In genomic region chr9:13245481-13245880, GRCm38 (mm10) we compare ENCODE assay signal across 8 mouse cellular contexts. TPM values are rescaled to one million over a fixed set of nuclear protein-coding genes. Genes with fewer than 3 reads are reported as not detected.
DNase-seq lines count a peak whose midpoint lies in the region; ATAC-seq and TF ChIP-seq lines count a peak whose summit lies in the region.

TSS of gene Jrkl (minus strand) at chr9:13245829.

- 4% methylated on average over 10 of the region's 10 CpGs for WGBS in heart, embryonic 16.5 days
- 3% methylated on average over 10 of the region's 10 CpGs for WGBS in liver, embryonic 16.5 days (ENCODE audit: insufficient replicate concordance)
- WGBS in stomach, postnatal 0 days = 5% methylated on average over 10 of the region's 10 CpGs

- no peak for TF ChIP-seq EP300 in stomach, postnatal 0 days (optimal IDR thresholded peaks at IDR 0.05)

- peak within 1 kb of the TSS; percentile 80 for H3K4me2 ChIP-seq in heart, embryonic 16.5 days (ENCODE audit: low read depth, low read length)
- peak within 1 kb of the TSS; percentile 86 for H3K4me2 ChIP-seq in liver, embryonic 16.5 days (ENCODE audit: low read depth, low read length)
- peak within 1 kb of the TSS; percentile 48 for H3K4me2 ChIP-seq in stomach, postnatal 0 days (replicated peaks; ENCODE audit: low read depth)

- no peak for TF ChIP-seq CTCF in stomach, postnatal 0 days (IDR thresholded peaks at IDR 0.05; ENCODE audit: low read depth)

- peak; percentile 40; the same call in 1 of the 2 replicates for ATAC-seq in erythroblast, adult 5-6 weeks (replicated peaks; ENCODE audit: low FRiP score, poor library complexity, severe bottlenecking)
- ATAC-seq in heart, embryonic 16.5 days (replicated peaks; ENCODE audit: extremely low read depth, insufficient read depth, low FRiP score) = no peak
- no peak for ATAC-seq in liver, embryonic 16.5 days (ENCODE audit: low read depth)
- no peak; the same call in 1 of the 2 replicates for ATAC-seq in stomach, postnatal 0 days (ENCODE audit: low FRiP score, low TSS enrichment)

- H3K9me3 ChIP-seq in heart, embryonic 16.5 days (replicated peaks; ENCODE audit: control insufficient read depth, low read length) = no peaks in the 10 kb centered on the region
- no peaks in the 10 kb centered on the region for H3K9me3 ChIP-seq in liver, embryonic 16.5 days (replicated peaks; ENCODE audit: control insufficient read depth, low read length)
- no peaks in the 10 kb centered on the region for H3K9me3 ChIP-seq in stomach, postnatal 0 days (ENCODE audit: control insufficient read depth, low read length)

- peak; percentile 61 for DNase-seq in CD4-positive helper T cell, adult 2 months (ENCODE audit: low read depth, low spot score)
- no peak for DNase-seq in adrenal gland, postnatal 4 days (ENCODE audit: low spot score in 2 of 2)
- DNase-seq in kidney, postnatal 25 days = peak; percentile 24 to 52
- peak; percentile 42 for DNase-seq in neural tube, embryonic 10.5 days (ENCODE audit: extremely low spot score, low spot score)
- DNase-seq in stomach, postnatal 0 days (ENCODE audit: low spot score) = peak; percentile 41

- H3K27me3 ChIP-seq in heart, embryonic 16.5 days (ENCODE audit: control insufficient read depth, insufficient read depth, low read length) = no peaks in the 10 kb centered on the region
- no peaks in the 10 kb centered on the region for H3K27me3 ChIP-seq in liver, embryonic 16.5 days (ENCODE audit: control insufficient read depth, insufficient read depth, low read depth, low read length)
- H3K27me3 ChIP-seq in stomach, postnatal 0 days (ENCODE audit: control insufficient read depth, insufficient read depth, low read length) = no peaks in the 10 kb centered on the region

- H3K4me3 ChIP-seq in heart, embryonic 16.5 days (ENCODE audit: low read length) = peak within 1 kb of the TSS; percentile 69
- H3K4me3 ChIP-seq in liver, embryonic 16.5 days (ENCODE audit: low read depth, low read length) = peak within 1 kb of the TSS; percentile 73
- peak within 1 kb of the TSS; percentile 49 for H3K4me3 ChIP-seq in stomach, postnatal 0 days (ENCODE audit: low read depth, low read length)

- peak within 1 kb of the TSS; percentile 77 for H3K9ac ChIP-seq in heart, embryonic 16.5 days (ENCODE audit: low read length)
- peak within 1 kb of the TSS; percentile 71 for H3K9ac ChIP-seq in liver, embryonic 16.5 days (ENCODE audit: low read depth, low read length)
- H3K9ac ChIP-seq in stomach, postnatal 0 days (ENCODE audit: low read length) = peak within 1 kb of the TSS; percentile 38

- no peaks in the 10 kb centered on the region for H3K36me3 ChIP-seq in heart, embryonic 16.5 days (ENCODE audit: control insufficient read depth, insufficient read depth)
- no peaks in the 10 kb centered on the region for H3K36me3 ChIP-seq in liver, embryonic 16.5 days (ENCODE audit: control insufficient read depth, insufficient read depth)
- H3K36me3 ChIP-seq in stomach, postnatal 0 days (ENCODE audit: control insufficient read depth, insufficient read depth, low read length) = no peaks in the 10 kb centered on the region

- H3K4me1 ChIP-seq in heart, embryonic 16.5 days (ENCODE audit: control insufficient read depth, insufficient read depth, low read length) = peaks cover 13% of the 10 kb centered on the region
- peaks cover 13% of the 10 kb centered on the region for H3K4me1 ChIP-seq in liver, embryonic 16.5 days (ENCODE audit: control insufficient read depth, low read depth, low read length)
- H3K4me1 ChIP-seq in stomach, postnatal 0 days (replicated peaks; ENCODE audit: control insufficient read depth, insufficient read depth) = no peaks in the 10 kb centered on the region

- peak within 1 kb of the TSS; percentile 83 for H3K27ac ChIP-seq in heart, embryonic 16.5 days (ENCODE audit: low read length)
- H3K27ac ChIP-seq in liver, embryonic 16.5 days (ENCODE audit: low read length) = peak within 1 kb of the TSS; percentile 80
- H3K27ac ChIP-seq in stomach, postnatal 0 days (replicated peaks) = peak within 1 kb of the TSS; percentile 86

RNA-seq across cellular contexts. Expression of gene Jrkl, which starts in this region (rescaled TPM):
- 10 to 100 TPM; 10.8 to 11.1 TPM for total RNA-seq in adrenal gland, postnatal 4 days (2021)
- total RNA-seq in erythroblast, adult 5-6 weeks (2015; ENCODE audit: low replicate concordance) = 5.2 and 8.6 TPM in 2 replicates
- total RNA-seq in erythroblast, adult 5-6 weeks (2017; ENCODE audit: low replicate concordance) = 6.2 and 6.4 TPM in 2 replicates
- polyA plus RNA-seq in heart, embryonic 16.5 days (2015; fragmentation: Nextera tagmentation; extraction: Ambion mirVana) = 8.0 and 8.3 TPM in 2 replicates
- polyA plus RNA-seq in liver, embryonic 16.5 days (2015; fragmentation: Nextera tagmentation; extraction: Ambion mirVana) = 1.8 and 2.4 TPM in 2 replicates
- polyA plus RNA-seq in stomach, postnatal 0 days (2015; fragmentation: Nextera tagmentation; extraction: Ambion mirVana) = 6.5 and 7.2 TPM in 2 replicates

Comparison
In these comparisons a context has a peak if more than half of its experiments do, and no peak if none do; other contexts are left out.
1. DNase-seq: peak in CD4-positive helper T cell, adult 2 months (single experiment), kidney, postnatal 25 days (2 of 2), neural tube, embryonic 10.5 days (single experiment) and stomach, postnatal 0 days (single experiment); none in adrenal gland, postnatal 4 days (0 of 2).
2. Peak in every context shown above with its lines, with median percentiles within 50 percentile points of each other: H3K27ac ChIP-seq, H3K4me2 ChIP-seq, H3K4me3 ChIP-seq and H3K9ac ChIP-seq.